Mouse (Mus musculus) embryonic facial prominence, embryonic 10.5 days (tissue): ENCODE results near the gene Ttc24. TPM values are rescaled to one million over a fixed set of nuclear protein-coding genes. Genes with fewer than 3 reads are reported as not detected.

Experiments used
- DNase-seq: peaks from one replicate; pipeline ENCODE4 v3.0.0-alpha.2; 2017; ENCODE audit warnings: low spot score
- H3K27ac ChIP-seq: fragments of 300-500 bp; sonication (generic); replicated peaks from 2 replicates; pipeline ENCODE4 v1.5.1; 2016; ENCODE audit warnings: mild to moderate bottlenecking
- H3K27me3 ChIP-seq: fragments of 300-500 bp; sonication (generic); replicated peaks from 2 replicates; pipeline ENCODE4 v1.6.1; 2016; ENCODE audit warnings: low read depth, mild to moderate bottlenecking; ENCODE audit not compliant: poor library complexity, severe bottlenecking
- H3K36me3 ChIP-seq: fragments of 300-500 bp; sonication (generic); replicated peaks from 2 replicates; pipeline ENCODE4 v1.6.1; 2016; ENCODE audit warnings: mild to moderate bottlenecking, moderate library complexity
- H3K4me1 ChIP-seq: fragments of 300-500 bp; sonication (generic); 2 replicates; pipeline ENCODE4 v1.6.1; 2016
- H3K4me3 ChIP-seq: fragments of 300-500 bp; sonication (generic); 2 replicates; pipeline ENCODE4 v1.5.1; 2016; ENCODE audit warnings: mild to moderate bottlenecking, moderate library complexity
- H3K9me3 ChIP-seq: fragments of 300-500 bp; sonication (generic); 2 replicates; pipeline ENCODE4 v1.6.1; 2016; ENCODE audit warnings: mild to moderate bottlenecking
- WGBS: fragments of 180-500 bp; shearing (Covaris S2); methylation state at CpG from one replicate; pipeline ENCODE4 v1.1.7; 2016; 5-methylcytosine and 5-hydroxymethylcytosine counted together
- polyA plus RNA-seq: library from polyadenylated mRNA; unstranded; fragments of >200 nt; fragmentation: Nextera tagmentation; extraction: Ambion mirVana; gene quantifications from 2 replicates; pipeline ENCODE4 v1.2.1, GENCODE M21; 2016

Ttc24 gene
- polyA plus RNA-seq, 1 experiment from 2014 or later, result 0.24 TPM

DNA sequence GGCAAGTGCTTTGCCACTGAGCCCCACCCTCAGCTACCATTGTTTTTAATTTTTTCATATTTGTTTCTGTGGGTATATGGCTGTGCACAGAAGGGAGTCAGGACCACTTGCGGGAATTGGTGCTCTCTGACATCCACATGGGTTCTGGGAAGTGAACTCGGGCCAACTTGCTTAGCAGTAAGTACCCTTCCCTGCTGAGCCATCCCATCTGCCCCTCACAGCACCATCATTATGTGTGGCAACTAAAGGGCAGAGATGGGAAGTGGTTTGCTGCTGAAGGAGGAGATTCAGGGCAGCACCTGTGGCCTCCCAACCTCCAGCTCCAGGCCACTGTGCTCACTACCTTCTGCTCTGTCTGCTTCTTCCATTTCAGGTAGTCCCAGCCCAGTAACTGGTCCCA, 4.5 kb downstream of the Ttc24 start:
- Histone ChIP-seq H3K4me3 (no peak overlapping the region), H3K4me1 (no peaks in the 10 kb centered on the region; the same call in 1 of the 2 replicates), H3K27me3 (peaks cover 32% of the 10 kb centered on the region), H3K9me3 (no peaks in the 10 kb centered on the region), H3K36me3 (no peaks in the 10 kb centered on the region), H3K27ac (no peak overlapping the region)
- no peak for DNase-seq
- WGBS, result 66% methylated on average over 2 of the region's 2 CpGs

DNA sequence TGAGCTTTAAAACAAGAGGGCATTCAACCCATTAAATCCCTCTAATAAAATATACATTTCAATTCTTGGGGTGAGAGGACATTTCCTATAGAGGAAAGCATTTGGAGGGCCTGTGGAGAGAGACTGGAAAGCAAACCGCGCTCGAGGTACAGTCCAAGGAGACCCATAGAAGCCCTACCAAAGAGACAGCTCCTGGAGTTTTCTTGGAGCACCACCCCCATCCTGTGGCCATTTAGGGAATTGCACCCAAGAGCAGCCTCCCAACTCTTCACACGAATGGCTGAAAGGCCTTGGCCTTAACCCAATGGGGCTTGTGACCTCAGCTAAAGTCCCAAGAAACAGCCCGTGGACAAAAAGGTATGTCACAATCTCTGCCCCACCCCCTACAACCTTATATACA, 6.3 kb downstream of the Ttc24 start:
- H3K4me3 ChIP-seq, result no peak overlapping the region
- H3K36me3 ChIP-seq, result no peaks in the 10 kb centered on the region
- H3K27ac ChIP-seq, result no peak overlapping the region
- H3K9me3 ChIP-seq, result no peaks in the 10 kb centered on the region
- peak; percentile 87 for DNase-seq
- 5% methylated on average over 5 of the region's 5 CpGs for WGBS
- 0 out of 2 replicates have a peak, but pooled peaks cover 5% of the 10 kb centered on the region for H3K4me1 ChIP-seq
- peaks cover 32% of the 10 kb centered on the region for H3K27me3 ChIP-seq

GRCm38 (mm10) chr3:88068386-88068785, 9.7 kb downstream of the Ttc24 start:
- DNase-seq, result peak; percentile 27
- no peaks in the 10 kb centered on the region for H3K9me3 ChIP-seq
- no peaks in the 10 kb centered on the region for H3K36me3 ChIP-seq
- 0 out of 2 replicates have a peak, but pooled peaks cover 5% of the 10 kb centered on the region for H3K4me1 ChIP-seq
- H3K27ac ChIP-seq, result no peak overlapping the region
- no peak overlapping the region for H3K4me3 ChIP-seq
- H3K27me3 ChIP-seq, result peaks cover 29% of the 10 kb centered on the region
- WGBS, result 29% methylated on average over 2 of the region's 2 CpGs

GRCm38 (mm10) chr3:88057902-88058696, 20.0 kb downstream of the Ttc24 start, which contains the start of gene Naxe:
Naxe (minus strand) TSS chr3:88058495.
- peaks cover 40% of the 10 kb centered on the region for H3K36me3 ChIP-seq
- H3K9me3 ChIP-seq, result no peaks in the 10 kb centered on the region
- no peaks in the 10 kb centered on the region for H3K27me3 ChIP-seq
- WGBS, result under 1% methylated on average over 60 of the region's 60 CpGs
- peak within 1 kb of the TSS; percentile 88 for H3K4me3 ChIP-seq
- peak within 1 kb of the TSS; percentile 93 for H3K27ac ChIP-seq
- DNase-seq, result peak; percentile 96
- peaks cover 20% of the 10 kb centered on the region for H3K4me1 ChIP-seq

GRCm38 (mm10) chr3:88057030-88057429, 21.1 kb downstream of the Ttc24 start:
- H3K27me3 ChIP-seq, result no peaks in the 10 kb centered on the region
- WGBS, result 84% methylated on average over 6 of the region's 6 CpGs
- no peak overlapping the region for H3K27ac ChIP-seq
- H3K4me3 ChIP-seq, result peak overlapping the region; percentile 88
- no peaks in the 10 kb centered on the region for H3K9me3 ChIP-seq
- no peak for DNase-seq
- peaks cover 20% of the 10 kb centered on the region for H3K4me1 ChIP-seq
- H3K36me3 ChIP-seq, result peaks cover 50% of the 10 kb centered on the region

DNA sequence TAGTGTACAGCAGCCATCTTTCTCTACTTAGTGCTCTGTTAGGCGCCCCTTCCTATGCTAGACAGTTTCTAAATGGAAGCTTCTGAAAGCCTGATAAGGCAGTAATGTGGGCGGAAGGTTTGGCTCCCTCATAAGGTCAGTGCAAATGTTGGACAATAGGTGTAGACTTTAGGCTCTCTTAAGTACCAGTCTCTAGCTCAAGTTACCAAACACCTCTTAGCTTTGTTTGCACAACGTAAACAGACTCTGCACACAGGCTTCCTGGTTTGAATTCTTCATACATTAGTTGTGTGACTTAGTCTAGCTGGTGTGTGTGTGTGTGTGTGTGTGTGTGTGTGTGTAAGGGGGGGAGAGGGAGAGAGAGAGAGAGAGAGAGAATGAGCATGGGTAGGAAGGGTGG, 28.6 kb downstream of the Ttc24 start:
- no peak for DNase-seq
- no peaks in the 10 kb centered on the region for H3K9me3 ChIP-seq
- peaks cover 83% of the 10 kb centered on the region for H3K36me3 ChIP-seq
- 89% methylated on average over 3 of the region's 3 CpGs for WGBS
- H3K27me3 ChIP-seq, result no peaks in the 10 kb centered on the region
- H3K4me3 ChIP-seq, result no peak overlapping the region
- no peaks in the 10 kb centered on the region for H3K4me1 ChIP-seq
- H3K27ac ChIP-seq, result no peak overlapping the region

DNA sequence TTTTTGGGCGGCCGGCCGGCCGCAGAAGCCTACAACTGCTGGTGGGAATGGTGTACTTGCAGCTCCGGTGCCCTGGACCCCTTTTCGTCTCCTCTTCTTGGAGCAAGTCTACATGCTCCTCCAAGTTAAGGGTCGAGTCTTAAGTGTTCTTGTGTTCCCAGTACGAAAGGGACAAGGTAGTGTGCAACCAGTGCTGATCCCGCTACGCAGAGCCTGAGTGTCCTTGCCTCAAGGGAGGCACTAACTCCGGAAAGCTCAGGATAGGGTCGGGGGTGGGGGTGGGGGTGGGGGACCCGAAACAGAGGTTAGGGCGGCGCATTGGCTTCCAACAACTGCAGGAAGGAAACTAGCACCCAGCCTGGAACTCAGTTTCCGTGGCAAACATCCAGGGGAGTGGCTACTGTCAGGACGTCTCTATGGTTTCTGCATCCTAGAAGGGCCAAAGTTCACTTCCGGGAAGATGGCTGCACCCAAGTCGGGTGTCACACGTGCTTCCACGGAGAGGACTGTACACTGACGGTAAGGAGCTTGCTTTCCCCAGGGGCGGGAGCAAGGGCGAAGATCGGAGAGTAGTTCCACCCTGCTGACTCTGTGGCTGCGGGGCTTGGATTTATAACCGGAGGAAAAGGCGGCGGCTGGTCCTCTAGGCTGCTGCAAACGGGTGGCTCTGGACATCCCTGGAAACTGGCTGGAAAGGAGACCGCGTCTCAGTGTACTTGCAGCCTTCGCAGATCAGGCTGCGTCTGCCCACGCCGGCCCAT, 35.3 kb downstream of the Ttc24 start, which contains the start of gene Gpatch4:
TSS of gene Gpatch4 (plus strand) at position 448 of the 761 bp plus-strand sequence.
- Histone ChIP-seq H3K27ac (peak within 1 kb of the TSS; percentile 80), H3K27me3 (peaks cover 11% of the 10 kb centered on the region), H3K36me3 (peaks cover 23% of the 10 kb centered on the region), H3K9me3 (no peaks in the 10 kb centered on the region), H3K4me1 (peaks cover 11% of the 10 kb centered on the region), H3K4me3 (peak within 1 kb of the TSS; percentile 92)
- peak; percentile 85 for DNase-seq
- WGBS, result 10% methylated on average over 36 of the region's 36 CpGs

DNA sequence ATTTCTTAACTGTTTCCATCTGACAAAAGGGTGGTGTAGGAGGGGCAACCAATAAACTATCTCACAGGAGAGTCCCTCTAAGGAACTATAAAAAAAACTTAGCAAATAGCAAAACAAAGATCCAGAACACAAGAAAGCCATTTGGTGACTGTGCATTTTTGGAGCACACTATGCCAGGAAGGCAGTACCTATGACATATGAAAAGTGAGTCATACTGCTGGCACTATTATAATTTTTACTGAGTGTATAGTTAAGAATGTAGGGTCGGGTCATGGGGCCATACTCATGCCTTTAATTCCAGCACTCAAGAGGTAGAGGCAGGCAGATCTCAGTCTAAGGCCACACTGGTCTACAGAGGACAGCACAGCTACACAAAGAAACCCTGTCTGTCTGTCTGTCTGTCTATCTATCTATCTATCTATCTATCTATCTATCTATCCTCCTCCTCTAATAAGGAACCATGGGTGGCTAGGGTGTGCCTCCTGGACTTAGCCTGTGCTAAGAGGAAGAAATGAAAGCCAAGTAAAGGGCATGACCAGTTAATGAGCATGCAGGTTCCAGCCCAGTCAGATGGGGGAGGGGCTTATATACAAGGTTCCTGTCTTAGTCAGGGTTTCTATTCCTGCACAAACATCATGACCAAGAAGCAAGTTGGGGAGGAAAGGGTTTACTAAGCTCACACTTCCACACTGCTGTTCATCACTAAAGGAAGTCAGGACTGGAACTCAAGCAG, 42.4 kb downstream of the Ttc24 start:
- DNase-seq, result no peak
- no peaks in the 10 kb centered on the region for H3K36me3 ChIP-seq
- 64% methylated on average over 1 of the region's 1 CpGs for WGBS
- H3K27ac ChIP-seq, result no peak overlapping the region
- H3K27me3 ChIP-seq, result peaks cover 48% of the 10 kb centered on the region
- no peaks in the 10 kb centered on the region for H3K9me3 ChIP-seq
- no peak overlapping the region for H3K4me3 ChIP-seq
- peaks cover 16% of the 10 kb centered on the region; the same call in 1 of the 2 replicates for H3K4me1 ChIP-seq

GRCm38 (mm10) chr3:88033506-88033905, 44.6 kb downstream of the Ttc24 start:
- no peaks in the 10 kb centered on the region for H3K36me3 ChIP-seq
- peaks cover 53% of the 10 kb centered on the region for H3K27me3 ChIP-seq
- 0 out of 2 replicates have a peak, but pooled peaks cover under 1% of the 10 kb centered on the region for H3K9me3 ChIP-seq
- WGBS, result 72% methylated on average over 5 of the region's 5 CpGs
- DNase-seq, result no peak
- no peak overlapping the region for H3K4me3 ChIP-seq
- H3K4me1 ChIP-seq, result peaks cover 19% of the 10 kb centered on the region; the same call in 1 of the 2 replicates
- H3K27ac ChIP-seq, result no peak overlapping the region

- H3K4me1 ChIP-seq, result peaks cover 12% of the 10 kb centered on the region; the same call in 1 of the 2 replicates
- H3K27ac ChIP-seq, result no peak overlapping the region
- no peaks in the 10 kb centered on the region for H3K36me3 ChIP-seq
- 0 out of 2 replicates have a peak, but pooled peaks cover 6% of the 10 kb centered on the region for H3K9me3 ChIP-seq
- H3K4me3 ChIP-seq, result no peak overlapping the region
- DNase-seq, result no peak
- H3K27me3 ChIP-seq, result peaks cover 64% of the 10 kb centered on the region
- 16% methylated on average over 19 of the region's 19 CpGs for WGBS
These were observed 47.3 kb downstream of the Ttc24 start for GRCm38 (mm10) chr3:88030608-88031395.

- DNase-seq, result no peak
- Histone ChIP-seq H3K36me3 (no peaks in the 10 kb centered on the region), H3K4me1 (peaks cover 30% of the 10 kb centered on the region), H3K9me3 (0 out of 2 replicates have a peak, but pooled peaks cover 6% of the 10 kb centered on the region), H3K4me3 (no peak within 1 kb of the TSS), H3K27me3 (peaks cover 87% of the 10 kb centered on the region), H3K27ac (no peak within 1 kb of the TSS)
- WGBS, result 48% methylated on average over 5 of the region's 5 CpGs
These were observed 50.5 kb downstream of the Ttc24 start, which contains the start of gene Hapln2 for GRCm38 (mm10) chr3:88027434-88028186. Hapln2 (minus strand) TSS chr3:88027583.
